Mouse (Mus musculus): Measurements from ENCODE around the gene Gtdc1. TPM values are rescaled to one million over a fixed set of nuclear protein-coding genes. Genes with fewer than 3 reads are reported as not detected.

The Gtdc1 gene
- polyA plus RNA-seq, 1 experiment = 42.4 TPM

- Histone ChIP-seq H3K9me3 (replicated peaks; ENCODE audit: control insufficient read depth, insufficient read depth, low read length, poor library complexity, severe bottlenecking) (no peaks in the 10 kb centered on the region), H3K9ac (ENCODE audit: low read depth, poor library complexity, severe bottlenecking) (no peak overlapping the region), H3K36me3 (ENCODE audit: control insufficient read depth, insufficient read depth, low read length, poor library complexity, severe bottlenecking) (no peaks in the 10 kb centered on the region), H3K4me3 (ENCODE audit: low read depth, low read length) (no peak overlapping the region), H3K27me3 (ENCODE audit: control insufficient read depth, insufficient read depth, low read length, poor library complexity, severe bottlenecking) (no peaks in the 10 kb centered on the region), H3K4me1 (ENCODE audit: control insufficient read depth, insufficient read depth, low read length) (no peaks in the 10 kb centered on the region), H3K27ac (ENCODE audit: insufficient read depth, low read length) (no peak overlapping the region)
- no peak for TF ChIP-seq CTCF (IDR thresholded peaks at IDR 0.05; ENCODE audit: low read depth, low read length)
- TF ChIP-seq POLR2A (IDR thresholded peaks at IDR 0.05; ENCODE audit: insufficient read depth, low read length) = no peak
- no peak for TF ChIP-seq EP300 (IDR thresholded peaks at IDR 0.05; ENCODE audit: insufficient read depth, low read depth, low read length)
Observed at GRCm38 (mm10) chr2:44693898-44694297, 233.6 kb downstream of the Gtdc1 start.

DNA sequence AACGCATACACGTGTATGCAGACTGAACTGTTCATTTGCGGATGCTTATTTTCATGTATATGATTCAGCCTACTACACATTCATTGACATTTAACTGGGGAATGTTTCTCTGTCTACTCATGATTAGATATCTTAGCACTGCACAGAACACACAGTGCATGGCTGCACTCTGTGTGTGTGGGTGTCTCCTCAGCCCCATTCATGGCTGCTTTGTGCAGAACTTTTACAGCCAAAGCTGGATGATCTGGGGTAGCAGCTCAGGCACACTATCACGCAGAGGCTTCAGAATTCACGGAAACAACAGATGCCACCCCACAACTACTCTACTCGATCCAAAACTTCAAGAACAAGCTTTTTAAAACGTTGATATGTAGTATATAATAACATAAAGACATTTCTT lies 263.4 kb downstream of the Gtdc1 start:
- H3K27me3 ChIP-seq (ENCODE audit: control insufficient read depth, insufficient read depth, low read length, poor library complexity, severe bottlenecking) = no peaks in the 10 kb centered on the region
- no peaks in the 10 kb centered on the region for H3K9me3 ChIP-seq (replicated peaks; ENCODE audit: control insufficient read depth, insufficient read depth, low read length, poor library complexity, severe bottlenecking)
- H3K27ac ChIP-seq (ENCODE audit: insufficient read depth, low read length) = no peak overlapping the region
- H3K4me3 ChIP-seq (ENCODE audit: low read depth, low read length) = no peak overlapping the region
- H3K36me3 ChIP-seq (ENCODE audit: control insufficient read depth, insufficient read depth, low read length, poor library complexity, severe bottlenecking) = no peaks in the 10 kb centered on the region
- H3K9ac ChIP-seq (ENCODE audit: low read depth, poor library complexity, severe bottlenecking) = no peak overlapping the region
- H3K4me1 ChIP-seq (ENCODE audit: control insufficient read depth, insufficient read depth, low read length) = no peaks in the 10 kb centered on the region
- TF ChIP-seq POLR2A (IDR thresholded peaks at IDR 0.05; ENCODE audit: insufficient read depth, low read length) (no peak), EP300 (IDR thresholded peaks at IDR 0.05; ENCODE audit: insufficient read depth, low read depth, low read length) (no peak), CTCF (IDR thresholded peaks at IDR 0.05; ENCODE audit: low read depth, low read length) (no peak)

DNA sequence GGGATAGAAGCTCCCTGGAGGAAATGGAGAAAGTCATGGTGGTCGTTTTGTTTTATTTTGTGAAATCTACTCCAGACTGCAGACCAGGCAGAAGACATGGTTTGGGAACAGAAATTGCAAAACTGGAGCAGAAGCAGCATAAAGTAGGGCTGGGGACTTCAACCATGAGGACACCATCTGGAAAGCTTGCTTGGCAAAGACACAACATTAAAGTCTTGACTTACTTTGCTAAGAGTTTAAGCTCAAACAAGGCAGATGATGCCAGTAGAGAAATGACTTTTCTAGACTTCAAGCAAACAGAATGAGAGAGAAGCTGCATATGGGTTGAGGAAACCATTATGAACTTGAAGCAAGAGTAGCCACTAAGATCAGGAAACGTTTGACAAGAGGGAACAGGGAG lies 267.6 kb downstream of the Gtdc1 start:
- Histone ChIP-seq H3K4me1 (ENCODE audit: control insufficient read depth, insufficient read depth, low read length) (no peaks in the 10 kb centered on the region), H3K4me3 (ENCODE audit: low read depth, low read length) (no peak overlapping the region), H3K9me3 (replicated peaks; ENCODE audit: control insufficient read depth, insufficient read depth, low read length, poor library complexity, severe bottlenecking) (no peaks in the 10 kb centered on the region), H3K36me3 (ENCODE audit: control insufficient read depth, insufficient read depth, low read length, poor library complexity, severe bottlenecking) (no peaks in the 10 kb centered on the region), H3K9ac (ENCODE audit: low read depth, poor library complexity, severe bottlenecking) (no peak overlapping the region), H3K27ac (ENCODE audit: insufficient read depth, low read length) (no peak overlapping the region), H3K27me3 (ENCODE audit: control insufficient read depth, insufficient read depth, low read length, poor library complexity, severe bottlenecking) (no peaks in the 10 kb centered on the region)
- no peak for TF ChIP-seq EP300 (IDR thresholded peaks at IDR 0.05; ENCODE audit: insufficient read depth, low read depth, low read length)

DNA sequence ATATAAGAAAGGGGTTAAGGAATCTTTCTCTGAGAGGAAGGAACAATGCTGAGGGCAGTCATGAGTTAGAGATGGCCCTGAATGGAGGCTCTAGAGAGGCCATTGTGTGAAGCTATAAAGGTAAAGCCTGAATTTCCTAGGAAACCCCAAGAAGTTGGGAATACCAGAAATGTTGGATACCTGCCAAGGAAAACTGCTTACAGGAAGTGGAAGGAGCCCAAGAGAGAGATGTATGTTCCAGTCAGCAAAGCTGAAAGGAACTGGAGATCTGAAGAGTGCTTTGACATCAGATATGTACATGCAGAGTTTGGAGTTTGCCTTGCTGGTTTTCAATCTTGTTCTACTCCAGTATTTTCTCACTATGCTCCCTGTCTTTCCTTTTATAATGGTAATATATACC lies 268.4 kb downstream of the Gtdc1 start:
- H3K36me3 ChIP-seq (ENCODE audit: control insufficient read depth, insufficient read depth, low read length, poor library complexity, severe bottlenecking) = no peaks in the 10 kb centered on the region

GRCm38 (mm10) chr2:44648537-44648936 lies 278.9 kb downstream of the Gtdc1 start:
- Histone ChIP-seq H3K27ac (ENCODE audit: insufficient read depth, low read length) (no peak overlapping the region), H3K27me3 (ENCODE audit: control insufficient read depth, insufficient read depth, low read length, poor library complexity, severe bottlenecking) (no peaks in the 10 kb centered on the region)
- TF ChIP-seq POLR2A (IDR thresholded peaks at IDR 0.05; ENCODE audit: insufficient read depth, low read length) (no peak), EP300 (IDR thresholded peaks at IDR 0.05; ENCODE audit: insufficient read depth, low read depth, low read length) (no peak), CTCF (IDR thresholded peaks at IDR 0.05; ENCODE audit: low read depth, low read length) (no peak)

More for the DNA sequence above, 268.4 kb downstream of the Gtdc1 start:
- TF ChIP-seq EP300 (IDR thresholded peaks at IDR 0.05; ENCODE audit: insufficient read depth, low read depth, low read length) (no peak), POLR2A (IDR thresholded peaks at IDR 0.05; ENCODE audit: insufficient read depth, low read length) (no peak), CTCF (IDR thresholded peaks at IDR 0.05; ENCODE audit: low read depth, low read length) (no peak)
- Histone ChIP-seq H3K4me1 (ENCODE audit: control insufficient read depth, insufficient read depth, low read length) (no peaks in the 10 kb centered on the region), H3K9ac (ENCODE audit: low read depth, poor library complexity, severe bottlenecking) (no peak overlapping the region), H3K27me3 (ENCODE audit: control insufficient read depth, insufficient read depth, low read length, poor library complexity, severe bottlenecking) (no peaks in the 10 kb centered on the region), H3K9me3 (replicated peaks; ENCODE audit: control insufficient read depth, insufficient read depth, low read length, poor library complexity, severe bottlenecking) (no peaks in the 10 kb centered on the region), H3K4me3 (ENCODE audit: low read depth, low read length) (no peak overlapping the region), H3K27ac (ENCODE audit: insufficient read depth, low read length) (no peak overlapping the region)

DNA sequence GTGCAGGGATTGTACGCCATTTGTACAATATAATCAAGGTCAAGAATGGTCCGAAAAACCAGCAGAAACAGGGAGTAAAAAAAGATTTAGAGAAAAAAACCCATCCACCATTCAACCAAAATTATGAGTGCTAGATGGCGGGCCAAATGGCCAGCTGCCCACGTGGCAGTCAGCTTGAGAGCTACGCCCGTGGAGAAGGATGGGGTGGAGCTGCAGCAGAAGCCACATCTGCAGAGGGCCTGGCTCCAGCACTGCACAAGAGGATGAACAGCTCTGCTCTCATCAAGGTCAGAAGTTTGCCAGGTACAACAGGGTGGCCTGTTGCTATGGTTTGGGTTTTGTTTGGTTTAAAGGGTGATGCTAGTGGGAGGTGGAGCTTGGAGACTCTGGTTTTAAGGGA lies 281.1 kb downstream of the Gtdc1 start:
- TF ChIP-seq POLR2A (IDR thresholded peaks at IDR 0.05; ENCODE audit: insufficient read depth, low read length) (no peak), CTCF (IDR thresholded peaks at IDR 0.05; ENCODE audit: low read depth, low read length) (no peak), EP300 (IDR thresholded peaks at IDR 0.05; ENCODE audit: insufficient read depth, low read depth, low read length) (no peak)
- H3K4me1 ChIP-seq (ENCODE audit: control insufficient read depth, insufficient read depth, low read length) = no peaks in the 10 kb centered on the region
- no peaks in the 10 kb centered on the region for H3K27me3 ChIP-seq (ENCODE audit: control insufficient read depth, insufficient read depth, low read length, poor library complexity, severe bottlenecking)
- H3K36me3 ChIP-seq (ENCODE audit: control insufficient read depth, insufficient read depth, low read length, poor library complexity, severe bottlenecking) = no peaks in the 10 kb centered on the region
- no peak overlapping the region for H3K4me3 ChIP-seq (ENCODE audit: low read depth, low read length)
- no peak overlapping the region for H3K9ac ChIP-seq (ENCODE audit: low read depth, poor library complexity, severe bottlenecking)
- no peak overlapping the region for H3K27ac ChIP-seq (ENCODE audit: insufficient read depth, low read length)
- H3K9me3 ChIP-seq (replicated peaks; ENCODE audit: control insufficient read depth, insufficient read depth, low read length, poor library complexity, severe bottlenecking) = no peaks in the 10 kb centered on the region

More at GRCm38 (mm10) chr2:44648537-44648936, 278.9 kb downstream of the Gtdc1 start:
- no peak overlapping the region for H3K9ac ChIP-seq (ENCODE audit: low read depth, poor library complexity, severe bottlenecking)
- H3K9me3 ChIP-seq (replicated peaks; ENCODE audit: control insufficient read depth, insufficient read depth, low read length, poor library complexity, severe bottlenecking) = no peaks in the 10 kb centered on the region
- no peaks in the 10 kb centered on the region for H3K36me3 ChIP-seq (ENCODE audit: control insufficient read depth, insufficient read depth, low read length, poor library complexity, severe bottlenecking)
- H3K4me1 ChIP-seq (ENCODE audit: control insufficient read depth, insufficient read depth, low read length) = no peaks in the 10 kb centered on the region
- no peak overlapping the region for H3K4me3 ChIP-seq (ENCODE audit: low read depth, low read length)

Data from ES-Bruce4 (cell line).